Mouse (Mus musculus) thymus, postnatal 14 days (tissue): ENCODE results near the gene Klf7.
A peak's percentile ranks its signal among the peaks of the same experiment; 100 is the strongest.

Experiments
- DNase-seq: peaks from one replicate; pipeline ENCODE4 v3.0.0; 2021

The Klf7 gene

GRCm38 (mm10) chr1:64020672-64021635 lies 101.1 kb downstream of the Klf7 start:
- no peak for DNase-seq

- no peak for DNase-seq
These were observed 102.9 kb downstream of the Klf7 start for GRCm38 (mm10) chr1:64019127-64019635.

GRCm38 (mm10) chr1:64018466-64019077 lies 103.5 kb downstream of the Klf7 start:
- no peak for DNase-seq

GRCm38 (mm10) chr1:64014091-64014490 lies 108.0 kb downstream of the Klf7 start:
- no peak for DNase-seq

- DNase-seq = no peak
These were observed 113.1 kb downstream of the Klf7 start for GRCm38 (mm10) chr1:64008994-64009393.

- no peak for DNase-seq
These were observed 114.1 kb downstream of the Klf7 start for GRCm38 (mm10) chr1:64008031-64008430.

GRCm38 (mm10) chr1:64005194-64005593 lies 116.9 kb downstream of the Klf7 start:
- no peak for DNase-seq

GRCm38 (mm10) chr1:64003525-64004291 lies 118.4 kb downstream of the Klf7 start:
- DNase-seq = peak; percentile 50

- peak; percentile 61 for DNase-seq
These were observed 120.0 kb downstream of the Klf7 start for GRCm38 (mm10) chr1:64002036-64002435.

- peak; percentile 60 for DNase-seq
These were observed 121.5 kb downstream of the Klf7 start for GRCm38 (mm10) chr1:64000597-64000996.

GRCm38 (mm10) chr1:63999481-63999880 lies 122.6 kb downstream of the Klf7 start:
- no peak for DNase-seq

GRCm38 (mm10) chr1:63998901-63999300 lies 123.2 kb downstream of the Klf7 start:
- no peak for DNase-seq

- DNase-seq = peak; percentile 48
These were observed 123.9 kb downstream of the Klf7 start for GRCm38 (mm10) chr1:63998139-63998538.

GRCm38 (mm10) chr1:63995828-63996227 lies 126.3 kb downstream of the Klf7 start:
- DNase-seq = no peak

- DNase-seq = no peak
These were observed 127.0 kb downstream of the Klf7 start for GRCm38 (mm10) chr1:63995137-63995492.

- DNase-seq = no peak
These were observed 127.6 kb downstream of the Klf7 start for GRCm38 (mm10) chr1:63994248-63995136.

GRCm38 (mm10) chr1:63992506-63992905 lies 129.6 kb downstream of the Klf7 start:
- no peak for DNase-seq

- no peak for DNase-seq
These were observed 131.7 kb downstream of the Klf7 start for GRCm38 (mm10) chr1:63990416-63990815.

GRCm38 (mm10) chr1:63980733-63981132 lies 141.3 kb downstream of the Klf7 start:
- no peak for DNase-seq
